Mouse (Mus musculus) forebrain, postnatal 0 days (tissue): Measurements from ENCODE around the gene Pcbd2. TPM values are rescaled to one million over a fixed set of nuclear protein-coding genes. Genes with fewer than 3 reads are reported as not detected.
A peak's percentile ranks its signal among the peaks of the same experiment; 100 is the strongest.

Experiments used
- ATAC-seq: fragments of 200-750 bp; cut with Nextera tagmentation; 2 replicates; pipeline ENCODE4 v1.8.0; 2017; ENCODE audit warnings: mild to moderate bottlenecking, moderate library complexity
- DNase-seq: peaks from one replicate; pipeline ENCODE4 v3.0.0-alpha.2; 2015
- H3K27ac ChIP-seq: fragments of 300-500 bp; sonication (generic); 2 replicates; pipeline ENCODE4 v1.5.1; 2014; ENCODE audit warnings: low read depth, mild to moderate bottlenecking, antibody characterized with exemption, low read length, moderate library complexity, mixed read lengths
- H3K27me3 ChIP-seq: fragments of 300-500 bp; sonication (generic); 2 replicates; pipeline ENCODE4 v1.6.1; 2014; ENCODE audit warnings: mild to moderate bottlenecking, low read length, mixed read lengths; ENCODE audit not compliant: insufficient read depth
- H3K36me3 ChIP-seq: fragments of 300-500 bp; sonication (generic); 2 replicates; pipeline ENCODE4 v1.6.1; 2014; ENCODE audit warnings: mild to moderate bottlenecking, moderate library complexity; ENCODE audit not compliant: insufficient read depth
- H3K4me1 ChIP-seq: fragments of 300-500 bp; sonication (generic); 2 replicates; pipeline ENCODE4 v1.6.1; 2014; ENCODE audit warnings: antibody characterized with exemption; ENCODE audit not compliant: insufficient read depth
- H3K4me2 ChIP-seq: fragments of 300-500 bp; sonication (generic); 2 replicates; pipeline ENCODE4 v1.6.1; 2014; ENCODE audit warnings: low read depth, mild to moderate bottlenecking, moderate library complexity
- H3K4me3 ChIP-seq: fragments of 300-500 bp; sonication (generic); 2 replicates; pipeline ENCODE4 v1.5.1; 2014; ENCODE audit warnings: low read depth, low read length, mixed read lengths
- H3K9ac ChIP-seq: fragments of 300-500 bp; sonication (generic); 2 replicates; pipeline ENCODE4 v1.6.1; 2014; ENCODE audit warnings: mild to moderate bottlenecking
- H3K9me3 ChIP-seq: fragments of 300-500 bp; sonication (generic); 2 replicates; pipeline ENCODE4 v1.6.1; 2016; ENCODE audit warnings: low read length
- CTCF ChIP-seq: sonication (generic); IDR thresholded peaks from 2 replicates; pipeline ENCODE4 v1.5.1; 2016; ENCODE audit warnings: antibody characterized with exemption, control low read depth, low read depth
- WGBS: fragments of 180-500 bp; shearing (Covaris S2); extraction: QIAGEN DNeasy Blood & Tissue Kit; methylation state at CpG from one replicate; pipeline ENCODE4 v1.1.7; 2014; 5-methylcytosine and 5-hydroxymethylcytosine counted together
- polyA plus RNA-seq: library from polyadenylated mRNA; unstranded; fragments of >200 nt; fragmentation: Nextera tagmentation; extraction: Ambion mirVana; gene quantifications from 2 replicates; pipeline ENCODE4 v1.2.1, GENCODE M21; 2015
- total RNA-seq: library from RNA; depleted of rRNA; stranded (reverse); fragments of >200 nt; gene quantifications from 2 replicates; pipeline ENCODE4 v1.2.3, GENCODE M21; 2014

Pcbd2 gene
- total and polyA plus RNA-seq, 2 experiments from 2014 or later = 11.1 to 29.2 TPM

DNA sequence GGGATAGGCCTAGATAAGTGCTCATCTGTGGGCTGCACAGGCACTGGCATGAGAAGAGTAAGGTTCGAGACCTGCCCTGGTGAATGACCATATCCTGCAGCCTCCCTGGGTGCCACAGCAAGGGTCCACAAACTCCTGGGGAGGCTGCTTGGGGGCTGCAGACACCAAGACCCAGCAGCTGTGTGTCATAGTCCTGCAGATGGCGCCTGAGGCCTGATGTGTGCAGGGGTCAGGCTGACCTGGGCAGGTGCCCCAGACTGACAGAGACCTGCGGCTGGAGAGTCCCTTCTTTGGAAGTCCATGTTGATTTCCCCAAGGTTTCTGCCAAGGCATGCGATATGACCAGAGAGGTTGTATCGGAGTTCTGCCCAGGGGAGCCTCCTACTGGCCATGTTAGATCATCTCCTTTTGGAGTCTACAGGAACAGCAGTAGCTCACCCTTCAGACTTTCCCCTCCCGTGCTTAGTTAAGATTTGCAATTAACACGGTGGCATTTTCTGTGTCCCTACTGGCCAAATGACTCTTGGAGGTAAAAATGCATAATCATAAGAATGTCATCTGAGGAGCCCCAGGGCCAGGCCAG, 82.0 kb downstream of the Pcbd2 start:
- no peak; the same call in 1 of the 2 replicates for TF ChIP-seq CTCF
- H3K4me2 ChIP-seq = no peak overlapping the region
- ATAC-seq (no peak), DNase-seq (no peak)
- H3K27me3 ChIP-seq = no peaks in the 10 kb centered on the region
- 79% methylated on average over 7 of the region's 7 CpGs for WGBS
- no peaks in the 10 kb centered on the region for H3K4me1 ChIP-seq
- H3K9me3 ChIP-seq = no peaks in the 10 kb centered on the region
- H3K4me3 ChIP-seq = no peak overlapping the region
- no peak overlapping the region for H3K9ac ChIP-seq
- no peaks in the 10 kb centered on the region for H3K36me3 ChIP-seq
- no peak overlapping the region for H3K27ac ChIP-seq

DNA sequence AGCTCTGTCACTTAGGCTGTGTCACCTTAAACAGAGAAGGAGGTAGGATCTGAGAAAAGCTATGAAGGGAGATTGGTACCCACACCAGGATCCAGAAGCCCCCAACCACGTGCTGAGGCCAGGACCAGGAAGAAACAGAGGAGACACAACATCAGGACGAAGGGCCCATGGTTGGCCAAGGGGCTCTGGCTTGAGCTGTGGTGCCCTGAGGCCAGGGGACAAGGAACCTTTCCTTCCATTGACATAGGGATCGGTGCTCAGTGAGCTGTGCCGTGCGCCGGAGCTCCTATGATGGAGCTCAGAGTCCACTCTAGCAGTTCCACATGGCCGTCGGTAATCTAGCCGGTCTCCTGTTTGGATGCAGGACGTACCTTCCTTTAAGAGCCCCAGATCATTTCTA, 82.5 kb downstream of the Pcbd2 start:
- 95% methylated on average over 10 of the region's 10 CpGs for WGBS

DNA sequence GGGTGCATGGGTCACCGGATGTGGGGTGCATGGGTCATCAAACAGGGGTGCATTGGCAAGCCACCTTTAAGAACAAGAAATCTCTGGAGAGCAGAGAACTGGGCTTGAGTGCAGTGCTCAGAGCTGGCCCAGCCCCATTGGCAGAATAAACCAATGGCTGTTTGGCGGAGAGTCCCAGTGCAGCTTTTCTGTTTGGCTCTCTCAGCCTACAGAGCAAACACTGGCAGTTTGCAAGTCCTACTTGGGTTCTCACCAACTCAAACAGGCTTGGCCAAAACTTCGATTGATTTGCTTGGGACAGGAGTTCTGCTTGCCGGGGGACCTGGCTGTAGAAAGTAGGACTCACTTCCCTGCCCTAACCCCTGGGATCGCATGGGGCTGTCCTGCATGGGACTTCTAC, 83.8 kb downstream of the Pcbd2 start:
- no peak for TF ChIP-seq CTCF
- no peaks in the 10 kb centered on the region for H3K4me1 ChIP-seq
- DNase-seq (peak; percentile 52), ATAC-seq (no peak)
- H3K9ac ChIP-seq = no peak overlapping the region
- H3K4me3 ChIP-seq = no peak overlapping the region
- H3K4me2 ChIP-seq = no peak overlapping the region
- H3K9me3 ChIP-seq = no peaks in the 10 kb centered on the region
- H3K27me3 ChIP-seq = no peaks in the 10 kb centered on the region
- WGBS = 59% methylated on average over 5 of the region's 5 CpGs
- H3K36me3 ChIP-seq = no peaks in the 10 kb centered on the region
- H3K27ac ChIP-seq = no peak overlapping the region

More for the DNA sequence above, 82.5 kb downstream of the Pcbd2 start:
- no peak overlapping the region for H3K9ac ChIP-seq
- DNase-seq = no peak
- H3K36me3 ChIP-seq = no peaks in the 10 kb centered on the region
- no peaks in the 10 kb centered on the region for H3K4me1 ChIP-seq
- no peak for ATAC-seq
- no peak overlapping the region for H3K27ac ChIP-seq
- no peak overlapping the region for H3K4me2 ChIP-seq
- no peak overlapping the region for H3K4me3 ChIP-seq
- no peaks in the 10 kb centered on the region for H3K9me3 ChIP-seq
- no peaks in the 10 kb centered on the region for H3K27me3 ChIP-seq
- no peak for TF ChIP-seq CTCF

DNA sequence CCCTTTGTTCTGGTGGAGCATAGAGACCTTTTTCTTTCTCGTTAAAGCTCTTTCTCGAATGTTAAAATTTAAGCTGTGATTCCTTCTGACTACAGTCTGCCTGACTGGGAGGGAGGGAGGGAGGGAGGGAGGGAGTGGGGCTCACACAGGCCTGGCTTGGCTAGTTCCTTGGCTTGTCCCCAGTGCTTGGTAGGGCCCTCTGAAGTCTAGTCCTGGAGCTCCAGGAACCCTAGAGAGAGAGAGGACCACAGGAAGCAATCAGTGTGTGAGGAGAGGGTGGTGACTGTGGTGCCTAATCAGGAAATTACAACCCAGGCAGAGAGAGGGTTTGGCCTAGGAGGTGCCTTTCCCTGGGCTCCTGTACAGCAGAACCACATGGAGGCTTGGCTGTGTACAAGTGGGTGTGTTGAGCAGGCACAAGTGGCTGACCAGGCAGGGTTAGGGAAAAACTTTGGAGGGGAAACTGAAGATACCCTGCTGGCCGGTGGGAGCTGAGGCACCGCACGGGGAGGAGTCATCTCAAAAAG, 86.4 kb downstream of the Pcbd2 start:
- H3K9ac ChIP-seq = no peak overlapping the region
- no peaks in the 10 kb centered on the region for H3K27me3 ChIP-seq
- no peak for DNase-seq
- TF ChIP-seq CTCF = no peak
- WGBS = 52% methylated on average over 5 of the region's 5 CpGs
- H3K27ac ChIP-seq = no peak overlapping the region
- ATAC-seq = no peak
- no peaks in the 10 kb centered on the region for H3K9me3 ChIP-seq
- H3K4me2 ChIP-seq = no peak overlapping the region
- H3K4me1 ChIP-seq = no peaks in the 10 kb centered on the region
- H3K36me3 ChIP-seq = no peaks in the 10 kb centered on the region
- H3K4me3 ChIP-seq = no peak overlapping the region

DNA sequence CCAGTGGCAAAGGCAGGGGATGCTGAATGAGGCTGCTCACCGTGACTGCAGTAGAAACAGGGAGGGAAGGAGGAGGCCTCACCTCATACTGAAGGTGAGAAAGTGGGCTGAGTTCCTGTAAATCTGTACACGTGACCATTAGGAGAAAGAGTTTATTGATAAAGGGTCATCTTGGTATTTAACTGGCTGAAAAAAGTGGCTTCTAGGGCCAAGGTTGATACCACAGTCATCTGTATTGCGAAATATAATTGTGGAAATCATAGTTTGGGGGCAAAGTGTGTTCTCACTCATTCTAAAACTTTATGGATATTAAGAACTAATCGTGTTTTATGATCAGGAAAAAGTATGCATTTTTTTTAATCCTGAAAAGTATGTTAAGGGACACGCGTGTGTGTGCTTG, 87.7 kb downstream of the Pcbd2 start:
- TF ChIP-seq CTCF = no peak
- H3K4me2 ChIP-seq = no peak overlapping the region
- WGBS = 86% methylated on average over 6 of the region's 6 CpGs
- no peak overlapping the region for H3K27ac ChIP-seq
- no peak overlapping the region for H3K9ac ChIP-seq
- DNase-seq (no peak), ATAC-seq (no peak)
- H3K36me3 ChIP-seq = no peaks in the 10 kb centered on the region
- no peaks in the 10 kb centered on the region for H3K4me1 ChIP-seq
- H3K9me3 ChIP-seq = no peaks in the 10 kb centered on the region
- no peaks in the 10 kb centered on the region for H3K27me3 ChIP-seq
- no peak overlapping the region for H3K4me3 ChIP-seq

DNA sequence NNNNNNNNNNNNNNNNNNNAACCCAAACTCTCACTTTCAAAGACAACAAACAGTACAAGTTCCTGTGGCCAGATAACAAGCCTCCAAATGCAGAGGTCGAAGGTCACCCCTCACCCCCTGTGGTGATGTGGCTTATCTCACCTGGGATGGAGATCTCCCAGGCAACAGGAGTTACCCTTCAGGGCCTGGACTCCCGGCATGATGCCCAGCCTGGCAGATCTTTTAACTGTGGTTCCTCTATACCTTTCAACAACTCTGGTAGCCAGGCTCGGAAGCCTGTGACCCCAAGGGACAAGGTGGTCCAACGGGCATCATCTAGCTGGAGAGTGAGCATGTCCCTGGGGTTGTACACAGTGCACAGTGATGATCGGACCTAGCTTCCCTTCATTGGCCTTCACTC, 95.3 kb downstream of the Pcbd2 start:
- H3K27me3 ChIP-seq = peaks cover 45% of the 10 kb centered on the region

DNA sequence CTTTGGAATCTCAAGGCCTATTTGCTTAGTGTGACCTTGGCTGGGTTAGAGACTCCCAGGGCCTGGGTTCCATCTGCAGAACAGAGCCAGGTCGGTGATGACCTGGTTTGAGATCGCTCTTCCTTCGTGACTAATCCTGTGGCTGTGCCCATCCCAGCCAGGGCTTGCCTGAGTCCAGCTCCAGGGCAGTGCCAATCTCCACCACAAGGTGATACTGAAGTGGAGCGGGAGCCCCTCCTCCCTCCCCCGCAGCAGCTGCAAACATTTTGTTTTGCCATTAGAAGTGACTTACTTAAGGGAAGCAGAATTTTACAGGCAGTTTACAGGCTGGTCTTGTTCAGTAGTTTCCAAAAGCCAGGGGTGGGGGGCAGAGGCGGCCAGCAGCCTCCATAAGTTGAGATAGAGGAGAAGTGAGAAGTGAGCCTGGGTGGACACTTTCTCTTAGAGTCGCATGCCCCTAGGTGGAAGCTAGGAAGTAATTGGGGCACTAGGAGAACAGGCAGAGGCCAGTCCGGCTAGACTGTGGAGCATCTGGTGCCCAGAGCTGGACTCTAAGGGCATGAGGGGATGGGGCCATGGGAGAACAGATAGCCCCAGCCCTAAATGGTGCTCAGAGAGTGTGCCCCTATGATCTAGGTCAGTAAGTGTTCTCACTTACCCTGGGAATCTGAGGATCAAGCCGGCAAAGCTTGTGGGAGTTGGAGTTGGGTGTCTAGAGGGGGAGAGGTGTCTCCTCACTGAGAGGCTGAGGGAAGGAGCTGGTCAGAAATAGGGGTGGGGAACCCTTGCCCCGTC, 97.2 kb downstream of the Pcbd2 start:
- Histone ChIP-seq H3K27ac (no peak overlapping the region), H3K4me2 (no peak overlapping the region), H3K9ac (no peak overlapping the region), H3K4me1 (no peaks in the 10 kb centered on the region), H3K9me3 (no peaks in the 10 kb centered on the region), H3K4me3 (no peak overlapping the region), H3K36me3 (no peaks in the 10 kb centered on the region), H3K27me3 (peaks cover 61% of the 10 kb centered on the region)
- DNase-seq (no peak), ATAC-seq (no peak)
- WGBS = 12% methylated on average over 10 of the region's 10 CpGs
- TF ChIP-seq CTCF = no peak; the same call in 1 of the 2 replicates

More for the DNA sequence above, 95.3 kb downstream of the Pcbd2 start:
- WGBS = 59% methylated on average over 5 of the region's 5 CpGs
- H3K9ac ChIP-seq = no peak overlapping the region
- no peak for TF ChIP-seq CTCF
- no peak overlapping the region for H3K4me2 ChIP-seq
- no peaks in the 10 kb centered on the region for H3K36me3 ChIP-seq
- DNase-seq = no peak
- ATAC-seq = no peak
- H3K4me1 ChIP-seq = no peaks in the 10 kb centered on the region
- H3K9me3 ChIP-seq = no peaks in the 10 kb centered on the region
- H3K4me3 ChIP-seq = no peak overlapping the region
- H3K27ac ChIP-seq = no peak overlapping the region
